In genomic region chr15:3979871-3980270, GRCm38 (mm10) we compare ENCODE assay signal across 8 mouse cellular contexts. TPM values are rescaled to one million over a fixed set of nuclear protein-coding genes. Genes with fewer than 3 reads are reported as not detected.
DNase-seq lines count a peak whose midpoint lies in the region; ATAC-seq and TF ChIP-seq lines count a peak whose summit lies in the region.

No protein-coding gene starts in this region.

- DNase-seq in kidney, postnatal 0 days (ENCODE audit: low spot score) = no peak
- no peak for DNase-seq in kidney, postnatal 14 days
- no peak for DNase-seq in adrenal gland, postnatal 4 days (ENCODE audit: low spot score in 2 of 2)
- DNase-seq in left cerebral cortex, adult 11 months (ENCODE audit: low spot score) = no peak
- no peak for DNase-seq in right cerebral cortex, postnatal 14 days

- H3K4me3 ChIP-seq in kidney, postnatal 0 days (replicated peaks; ENCODE audit: low read depth, low read length) = peak overlapping the region; percentile 73; the same call in 1 of the 2 replicates
- peak overlapping the region; percentile 75; the same call in 1 of the 2 replicates for H3K4me3 ChIP-seq in brown adipose tissue, adult 24 weeks (ENCODE audit: insufficient read depth, low read depth, low read length)
- peak overlapping the region; percentile 61; the same call in 1 of the 2 replicates for H3K4me3 ChIP-seq in hindbrain, embryonic 16.5 days (ENCODE audit: low read length)
- peak overlapping the region; percentile 73 for H3K4me3 ChIP-seq in midbrain, embryonic 15.5 days

- TF ChIP-seq CTCF in kidney, postnatal 0 days (IDR thresholded peaks at IDR 0.05; ENCODE audit: low read depth) = no peak

- no peak for ATAC-seq in kidney, postnatal 0 days (replicated peaks; ENCODE audit: low FRiP score, low read depth)
- ATAC-seq in hindbrain, embryonic 16.5 days = 0 out of 2 replicates have a peak, but pooled peaks have one; percentile 4
- ATAC-seq in midbrain, embryonic 15.5 days (replicated peaks) = peak; percentile 24

- H3K27ac ChIP-seq in kidney, postnatal 0 days = peak overlapping the region; percentile 99
- peak overlapping the region; percentile 91 for H3K27ac ChIP-seq in brown adipose tissue, adult 24 weeks (replicated peaks; ENCODE audit: low read depth, low read length)
- H3K27ac ChIP-seq in hindbrain, embryonic 16.5 days (ENCODE audit: low read depth, low read length) = peak overlapping the region; percentile 95
- H3K27ac ChIP-seq in midbrain, embryonic 15.5 days = peak overlapping the region; percentile 97

- 69% methylated on average over 3 of the region's 3 CpGs for WGBS in kidney, postnatal 0 days
- 84% methylated on average over 3 of the region's 3 CpGs for WGBS in hindbrain, embryonic 16.5 days
- WGBS in midbrain, embryonic 15.5 days = 85% methylated on average over 3 of the region's 3 CpGs

- no peaks in the 10 kb centered on the region for H3K4me1 ChIP-seq in kidney, postnatal 0 days (replicated peaks; ENCODE audit: insufficient read depth, low read length)
- H3K4me1 ChIP-seq in brown adipose tissue, adult 24 weeks (ENCODE audit: control insufficient read depth, insufficient read depth, insufficient read length, low read length) = 0 out of 2 replicates have a peak, but pooled peaks cover 2% of the 10 kb centered on the region
- H3K4me1 ChIP-seq in hindbrain, embryonic 16.5 days (ENCODE audit: control insufficient read depth, insufficient read depth, low read depth, low read length) = no peaks in the 10 kb centered on the region; the same call in 1 of the 2 replicates
- H3K4me1 ChIP-seq in midbrain, embryonic 15.5 days = peaks cover 3% of the 10 kb centered on the region; the same call in 1 of the 2 replicates

- peak overlapping the region; percentile 96; the same call in 1 of the 2 replicates for H3K9ac ChIP-seq in kidney, postnatal 0 days (ENCODE audit: low read depth, low read length)
- no peak overlapping the region; the same call in 1 of the 2 replicates for H3K9ac ChIP-seq in hindbrain, embryonic 16.5 days (ENCODE audit: low read depth, low read length)
- peak overlapping the region; percentile 97 for H3K9ac ChIP-seq in midbrain, embryonic 15.5 days

- H3K4me2 ChIP-seq in kidney, postnatal 0 days (ENCODE audit: low read length) = peak overlapping the region; percentile 75
- peak overlapping the region; percentile 61 for H3K4me2 ChIP-seq in hindbrain, embryonic 16.5 days (ENCODE audit: low read length)
- H3K4me2 ChIP-seq in midbrain, embryonic 15.5 days = peak overlapping the region; percentile 58

- H3K9me3 ChIP-seq in kidney, postnatal 0 days (replicated peaks; ENCODE audit: low read length) = no peaks in the 10 kb centered on the region
- H3K9me3 ChIP-seq in hindbrain, embryonic 16.5 days (ENCODE audit: control insufficient read depth, low read length) = no peaks in the 10 kb centered on the region
- no peaks in the 10 kb centered on the region for H3K9me3 ChIP-seq in midbrain, embryonic 15.5 days

- no peaks in the 10 kb centered on the region for H3K27me3 ChIP-seq in kidney, postnatal 0 days (ENCODE audit: insufficient read depth, low read length)
- no peaks in the 10 kb centered on the region for H3K27me3 ChIP-seq in hindbrain, embryonic 16.5 days (replicated peaks; ENCODE audit: control insufficient read depth, insufficient read depth, low read length)
- no peaks in the 10 kb centered on the region for H3K27me3 ChIP-seq in midbrain, embryonic 15.5 days (replicated peaks)

- H3K36me3 ChIP-seq in kidney, postnatal 0 days (ENCODE audit: insufficient read depth, low read length) = 0 out of 2 replicates have a peak, but pooled peaks cover 11% of the 10 kb centered on the region
- peaks cover 3% of the 10 kb centered on the region; the same call in 1 of the 2 replicates for H3K36me3 ChIP-seq in hindbrain, embryonic 16.5 days (ENCODE audit: control insufficient read depth, insufficient read depth, low read length)
- H3K36me3 ChIP-seq in midbrain, embryonic 15.5 days (replicated peaks) = peaks cover 8% of the 10 kb centered on the region; the same call in 1 of the 2 replicates

RNA-seq across cellular contexts. Expression of gene Fbxo4, which starts 0.5 kb away (rescaled TPM):
- polyA plus RNA-seq in kidney, postnatal 0 days (2015; fragmentation: Nextera tagmentation; extraction: Ambion mirVana) = 17.1 and 18.0 TPM in 2 replicates
- polyA plus RNA-seq in brown adipose tissue, adult 24 weeks (2012; ENCODE audit: insufficient read depth, insufficient read length, missing spikeins) = 15.9 and 18.9 TPM in 2 replicates
- 9.1 and 10.0 TPM in 2 replicates for polyA plus RNA-seq in hindbrain, embryonic 16.5 days (2015; fragmentation: Nextera tagmentation; extraction: Ambion mirVana)
- 7.9 and 9.4 TPM in 2 replicates for polyA plus RNA-seq in midbrain, embryonic 15.5 days (2015; fragmentation: Nextera tagmentation; extraction: Ambion mirVana)
- 10 to 100 TPM; 19.0 to 19.4 TPM for total RNA-seq in adrenal gland, postnatal 4 days (2021)

RNA-seq across cellular contexts. Expression of gene AW549877, which starts 15.7 kb away (rescaled TPM):
- polyA plus RNA-seq in kidney, postnatal 0 days (2015; fragmentation: Nextera tagmentation; extraction: Ambion mirVana) = 32.4 and 33.1 TPM in 2 replicates
- 45.9 and 49.1 TPM in 2 replicates for polyA plus RNA-seq in brown adipose tissue, adult 24 weeks (2012; ENCODE audit: insufficient read depth, insufficient read length, missing spikeins)
- polyA plus RNA-seq in hindbrain, embryonic 16.5 days (2015; fragmentation: Nextera tagmentation; extraction: Ambion mirVana) = 34.4 and 41.6 TPM in 2 replicates
- 39.3 and 41.2 TPM in 2 replicates for polyA plus RNA-seq in midbrain, embryonic 15.5 days (2015; fragmentation: Nextera tagmentation; extraction: Ambion mirVana)
- 10 to 100 TPM; 49.7 to 51.8 TPM for total RNA-seq in adrenal gland, postnatal 4 days (2021)

RNA-seq across cellular contexts. Expression of gene Oxct1, which starts 46.3 kb away (rescaled TPM):
- 403 and 438 TPM in 2 replicates for polyA plus RNA-seq in kidney, postnatal 0 days (2015; fragmentation: Nextera tagmentation; extraction: Ambion mirVana)
- polyA plus RNA-seq in brown adipose tissue, adult 24 weeks (2012; ENCODE audit: insufficient read depth, insufficient read length, missing spikeins) = 143 and 178 TPM in 2 replicates
- 412 and 495 TPM in 2 replicates for polyA plus RNA-seq in hindbrain, embryonic 16.5 days (2015; fragmentation: Nextera tagmentation; extraction: Ambion mirVana)
- polyA plus RNA-seq in midbrain, embryonic 15.5 days (2015; fragmentation: Nextera tagmentation; extraction: Ambion mirVana) = 285 and 301 TPM in 2 replicates
- total RNA-seq in adrenal gland, postnatal 4 days (2021) = 100 to 1,000 TPM in 1 of 2 experiments, 10 to 100 TPM in 1; 79.8 to 111 TPM
